Mouse (Mus musculus): Measurements from ENCODE around the gene Gm4881.
"Not testable (repeated sequence)": the region's sequence is repeated elsewhere in the genome, so short reads cannot be mapped to it uniquely, and the experiment has no call there.

Gm4881 gene

GRCm38 (mm10) chr7:24897224-24897623 is 47.1 kb downstream of the Gm4881 start, which contains the start of gene Cd79a:
Cd79a (plus strand) TSS chr7:24897381.
- no peak for DNase-seq (ENCODE audit: extremely low read depth, low read depth, low spot score)

GRCm38 (mm10) chr7:24896269-24896668 is 48.0 kb downstream of the Gm4881 start:
- DNase-seq (ENCODE audit: extremely low read depth, low read depth, low spot score), result no peak

- not testable (repeated sequence) for DNase-seq (ENCODE audit: extremely low read depth, low read depth, low spot score)
These were observed 48.5 kb downstream of the Gm4881 start for GRCm38 (mm10) chr7:24895749-24896148.

DNA sequence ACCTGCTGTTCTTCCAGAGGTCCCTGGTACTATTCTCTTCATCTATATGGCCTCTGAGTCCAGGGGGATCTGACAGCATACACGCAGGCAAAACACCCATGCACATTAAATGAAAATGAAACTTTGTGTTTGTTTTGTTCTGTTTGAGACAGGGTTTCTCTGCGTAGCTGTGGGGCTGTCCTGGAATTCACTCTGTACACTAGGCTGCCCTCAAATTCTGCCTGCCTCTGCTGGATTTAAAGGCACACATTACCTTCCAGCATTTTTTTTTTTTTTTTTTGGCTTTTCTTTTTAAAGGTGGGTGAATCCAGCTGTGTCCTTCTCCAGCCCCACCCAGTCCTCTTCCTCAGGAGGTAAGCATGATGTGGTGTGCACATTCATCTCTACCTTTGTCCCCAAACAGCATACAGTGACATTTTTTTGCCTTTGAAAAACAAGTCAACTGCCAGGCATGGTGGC is 52.1 kb downstream of the Gm4881 start:
- no peak for DNase-seq (ENCODE audit: extremely low read depth, low read depth, low spot score)

- no peak for DNase-seq (ENCODE audit: extremely low read depth, low read depth, low spot score)
These were observed 52.8 kb downstream of the Gm4881 start for GRCm38 (mm10) chr7:24891241-24892124.

DNA sequence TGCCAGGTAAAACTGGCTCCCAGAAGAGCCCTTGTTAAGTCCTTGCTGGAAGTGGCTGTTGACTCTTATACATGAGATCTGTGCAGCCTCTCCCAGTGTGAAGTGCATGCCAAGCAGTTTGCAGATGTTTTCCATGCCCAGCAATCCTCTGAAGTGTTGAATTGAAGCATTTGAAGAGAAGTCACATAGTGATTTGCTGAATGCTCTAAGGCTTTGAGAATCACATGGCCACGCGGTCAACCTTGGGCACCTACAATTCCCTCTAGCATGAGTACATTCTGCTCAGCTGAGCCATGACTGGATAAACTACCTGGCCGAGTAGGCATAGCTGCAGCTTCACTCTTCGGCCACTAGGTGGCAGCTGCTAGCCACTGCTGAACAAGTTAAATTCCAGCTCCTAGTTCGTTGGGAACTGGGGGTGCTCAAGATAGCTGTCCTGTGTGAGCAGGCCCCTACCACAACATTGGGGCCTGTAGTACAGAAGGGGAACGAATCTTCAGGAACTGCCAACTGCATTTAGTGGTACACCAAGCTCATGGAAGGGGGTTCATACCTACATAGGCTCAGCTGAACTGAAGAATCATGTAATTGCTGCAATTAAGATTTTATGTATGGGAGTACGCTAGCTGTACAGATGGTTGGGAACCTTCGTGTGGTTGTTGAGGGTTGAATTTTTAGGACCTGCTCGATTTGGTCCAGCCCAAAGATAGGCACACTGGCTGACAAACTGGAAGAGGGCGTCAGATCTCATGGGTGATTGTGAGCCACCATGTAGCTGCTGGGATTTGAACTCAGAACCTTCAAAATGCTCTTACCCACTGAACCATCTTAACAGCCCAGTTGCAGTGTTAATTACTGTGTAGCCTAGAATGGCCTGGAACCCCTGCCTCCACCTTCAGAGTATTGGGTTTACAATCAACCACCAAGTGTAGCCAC is 53.7 kb downstream of the Gm4881 start:
- DNase-seq (ENCODE audit: extremely low read depth, low read depth, low spot score), result no peak

GRCm38 (mm10) chr7:24889431-24890220 is 54.7 kb downstream of the Gm4881 start:
- no peak for DNase-seq (ENCODE audit: extremely low read depth, low read depth, low spot score)

DNA sequence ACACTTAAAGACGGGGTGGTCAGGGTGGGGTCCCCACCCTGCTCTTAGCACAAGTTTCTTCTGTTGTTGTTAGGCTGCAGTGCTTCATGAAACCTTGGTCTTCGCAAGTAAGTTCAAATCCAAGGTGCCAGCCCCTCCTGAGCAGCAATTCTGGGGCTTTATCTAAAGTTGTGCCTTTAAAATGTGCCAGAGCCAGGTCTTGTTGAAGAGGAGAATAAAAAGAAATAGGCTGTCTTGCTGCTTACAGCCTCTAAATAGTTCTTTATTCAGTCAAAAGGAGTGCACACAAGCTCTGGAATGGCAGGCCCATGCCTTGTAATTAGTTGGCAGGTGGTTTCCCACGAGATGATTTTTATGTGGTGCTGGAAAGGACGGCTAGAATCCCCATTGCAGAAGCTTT is 57.2 kb downstream of the Gm4881 start:
- no peak for DNase-seq (ENCODE audit: extremely low read depth, low read depth, low spot score)

- DNase-seq (ENCODE audit: extremely low read depth, low read depth, low spot score), result no peak
These were observed 58.0 kb downstream of the Gm4881 start for GRCm38 (mm10) chr7:24886308-24886633.

GRCm38 (mm10) chr7:24885468-24886307 is 58.6 kb downstream of the Gm4881 start:
- no peak for DNase-seq (ENCODE audit: extremely low read depth, low read depth, low spot score)

DNA sequence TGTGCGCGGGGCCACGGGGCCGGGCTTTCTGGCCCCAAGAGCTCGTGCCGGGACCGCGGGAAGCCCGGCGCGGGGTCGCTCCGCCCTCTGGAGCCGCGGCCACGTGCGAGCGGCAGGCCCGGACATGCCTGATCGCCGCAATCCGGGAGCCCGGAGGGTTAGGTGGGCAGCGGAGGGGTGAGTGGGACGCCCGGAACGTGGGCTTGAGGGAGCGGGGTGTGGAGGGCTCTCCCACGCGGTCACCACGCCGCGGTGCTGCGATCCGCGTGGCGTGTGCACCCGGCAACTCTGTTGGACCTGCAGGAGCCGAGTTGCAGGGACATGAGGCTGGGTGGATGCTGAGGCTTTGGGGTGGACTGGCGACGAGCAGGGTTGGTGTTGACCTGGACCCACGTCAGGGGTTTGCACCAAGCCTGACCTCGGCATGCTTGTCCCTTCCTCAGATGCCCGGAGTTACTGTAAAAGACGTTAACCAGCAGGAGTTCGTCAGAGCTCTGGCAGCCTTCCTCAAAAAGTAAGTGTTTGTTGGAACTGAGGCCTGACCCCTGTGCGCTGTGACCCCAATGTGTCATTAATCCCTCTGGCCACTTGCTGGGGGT is 59.5 kb downstream of the Gm4881 start:
- no peak for DNase-seq (ENCODE audit: extremely low read depth, low read depth, low spot score)

GRCm38 (mm10) chr7:24883896-24884692 is 60.2 kb downstream of the Gm4881 start, which contains the start of gene Rps19:
Rps19 (plus strand) TSS chr7:24884371.
- DNase-seq (ENCODE audit: extremely low read depth, low read depth, low spot score), result peak; percentile 98

DNA sequence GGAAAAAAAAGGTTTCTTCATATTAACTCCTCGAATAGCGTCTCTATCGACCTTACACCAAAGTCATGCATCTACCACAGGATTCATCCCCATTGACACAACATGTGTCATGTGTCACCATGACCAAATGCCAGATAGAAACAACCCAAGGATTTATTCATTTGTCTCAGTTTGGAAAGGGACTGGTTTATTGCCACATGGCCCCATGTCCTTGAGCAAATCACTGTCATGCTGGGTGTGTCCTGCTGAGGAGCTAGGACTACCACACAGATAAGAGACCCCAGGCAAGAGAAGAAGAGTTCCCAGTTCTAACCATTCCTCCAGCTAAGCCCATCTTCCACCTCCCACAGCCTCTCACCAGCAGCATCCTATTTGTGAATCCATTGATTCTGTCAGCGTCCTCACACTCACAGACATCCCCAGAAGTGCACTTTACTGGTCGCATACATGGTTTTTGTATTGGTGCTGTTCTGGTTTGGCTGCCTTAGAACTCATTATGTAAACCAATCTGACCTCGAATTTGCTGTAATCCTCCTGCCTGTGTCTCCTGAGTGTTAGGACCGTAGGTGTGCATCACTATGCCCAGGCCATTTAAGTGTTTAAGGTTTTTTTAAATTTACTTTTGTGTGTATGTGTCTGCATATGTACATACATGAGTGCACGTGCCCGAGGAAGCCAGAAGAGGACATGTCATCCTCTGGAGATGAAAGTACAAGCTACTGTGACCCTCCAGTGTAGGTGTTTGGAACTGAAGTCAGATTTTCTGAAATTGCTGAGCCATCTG is 61.7 kb downstream of the Gm4881 start:
- no peak for DNase-seq (ENCODE audit: extremely low read depth, low read depth, low spot score)

- no peak for DNase-seq (ENCODE audit: extremely low read depth, low read depth, low spot score)
These were observed 64.7 kb downstream of the Gm4881 start for GRCm38 (mm10) chr7:24879620-24880019.

GRCm38 (mm10) chr7:24877588-24877987 is 66.7 kb downstream of the Gm4881 start:
- no peak for DNase-seq (ENCODE audit: extremely low read depth, low read depth, low spot score)
